Mouse (Mus musculus) activated CD4-positive, CD25-positive, alpha-beta regulatory T cell, adult 4 months (primary cell): ENCODE measurements around the gene Zfp277. TPM values are rescaled to one million over a fixed set of nuclear protein-coding genes. Genes with fewer than 3 reads are reported as not detected.
A peak's percentile ranks its signal among the peaks of the same experiment; 100 is the strongest.

ENCODE experiments used
- ATAC-seq: one replicate; pipeline ENCODE4 v1.8.0; 2017
- polyA plus RNA-seq, 2 experiments: library from polyadenylated mRNA; unstranded; fragments of 100-300 nt; shearing (Covaris generic); gene quantifications; one replicate each; pipeline ENCODE4 v1.2.1; 2017

Gene Zfp277
- polyA plus RNA-seq, 2 experiments from 2014 or later, result 41.4 to 43.7 TPM

DNA sequence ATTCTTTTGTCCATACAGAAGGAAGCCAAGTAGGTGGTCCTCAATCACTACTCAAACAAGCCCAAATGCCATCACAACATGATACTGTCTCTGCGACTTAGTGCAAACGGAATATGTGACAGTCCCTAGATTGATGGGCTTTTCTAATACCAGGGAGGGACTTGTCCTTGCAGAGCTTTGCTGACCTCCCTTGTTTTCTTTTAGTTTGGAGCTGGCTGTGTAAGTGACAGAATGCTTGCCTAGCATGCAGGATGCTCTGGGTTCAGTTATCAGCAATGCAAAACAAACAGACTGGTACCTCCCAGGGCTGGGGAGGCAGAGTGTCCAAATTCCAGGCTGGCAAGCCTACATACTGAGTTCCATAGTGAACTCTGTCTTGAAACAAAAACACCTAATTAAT, 7.7 kb downstream of the Zfp277 start:
- no peak for ATAC-seq

DNA sequence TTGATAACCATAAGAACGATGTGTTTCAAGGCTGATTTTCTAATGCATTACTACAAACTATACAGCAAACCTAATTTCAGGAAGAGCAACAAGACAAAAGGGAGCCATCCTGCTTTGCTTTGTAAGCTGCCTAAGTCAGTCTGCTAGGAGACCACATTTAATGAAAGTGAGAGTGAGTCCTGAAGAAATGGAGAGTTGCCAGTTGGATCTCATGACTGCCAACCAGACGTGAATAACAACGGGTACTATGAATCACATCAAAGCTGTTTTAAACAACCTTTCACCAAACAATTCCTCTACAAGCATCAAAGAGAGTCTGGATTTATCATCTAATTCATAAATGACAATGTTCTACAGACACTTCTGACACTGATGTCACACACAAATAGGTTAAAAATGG, 11.6 kb downstream of the Zfp277 start:
- no peak for ATAC-seq

DNA sequence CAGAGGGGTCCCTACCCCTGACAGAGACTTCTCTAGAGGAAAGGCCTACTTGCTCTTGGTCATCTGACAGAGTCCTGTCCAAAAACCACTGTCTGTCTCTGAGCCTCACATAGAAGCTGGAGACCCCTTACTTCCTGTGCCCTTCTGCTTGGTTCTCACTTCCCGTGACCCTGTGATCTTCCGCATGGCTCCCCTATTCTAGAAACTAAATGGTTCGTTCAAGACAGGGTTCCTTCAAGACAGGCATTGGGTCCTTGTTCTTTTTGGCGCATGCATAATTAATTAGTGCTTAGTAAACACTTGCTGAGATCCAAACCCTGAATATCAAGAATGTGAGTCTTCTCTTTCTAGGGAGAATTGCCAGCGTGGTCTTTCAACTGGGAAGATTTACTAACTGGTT, 14.6 kb downstream of the Zfp277 start:
- ATAC-seq, result no peak

DNA sequence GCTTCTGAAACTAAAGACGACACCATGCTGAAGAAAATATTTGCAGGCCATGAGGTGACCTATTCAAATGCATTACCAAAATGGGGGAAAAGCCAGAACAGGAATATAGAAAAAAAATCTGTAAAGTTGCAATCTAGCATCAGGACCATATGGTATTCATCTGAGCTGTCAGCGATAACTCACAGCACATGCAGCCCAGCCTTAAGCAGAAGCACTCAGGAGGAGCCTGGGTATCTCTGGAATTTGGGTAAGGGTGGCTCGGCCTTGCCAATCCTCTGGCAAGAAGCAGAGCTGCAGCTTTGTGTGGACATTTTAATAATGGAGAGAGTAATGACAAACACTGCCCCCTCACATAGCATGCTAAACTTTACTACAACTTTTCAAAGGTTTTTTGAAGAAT, 15.7 kb downstream of the Zfp277 start:
- no peak for ATAC-seq

DNA sequence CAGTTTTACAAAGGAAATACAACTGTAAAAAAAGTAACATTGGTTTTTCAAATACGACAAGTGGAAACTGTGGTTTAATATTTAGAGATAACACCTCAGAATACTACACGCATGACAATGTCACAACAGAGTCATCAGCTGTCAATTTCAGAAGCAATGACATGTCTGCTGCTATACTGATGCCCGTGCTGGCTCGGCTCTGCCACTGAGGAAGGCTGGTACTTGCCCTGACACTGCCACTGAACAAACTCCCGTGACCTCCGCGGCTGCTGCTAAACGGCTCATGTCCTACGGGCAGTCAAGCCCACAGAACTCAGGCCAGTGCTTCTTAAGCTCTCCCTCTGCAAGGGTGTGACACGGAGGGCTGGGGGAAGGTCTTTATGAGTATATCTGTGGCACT, 18.1 kb downstream of the Zfp277 start:
- peak; percentile 76 for ATAC-seq

DNA sequence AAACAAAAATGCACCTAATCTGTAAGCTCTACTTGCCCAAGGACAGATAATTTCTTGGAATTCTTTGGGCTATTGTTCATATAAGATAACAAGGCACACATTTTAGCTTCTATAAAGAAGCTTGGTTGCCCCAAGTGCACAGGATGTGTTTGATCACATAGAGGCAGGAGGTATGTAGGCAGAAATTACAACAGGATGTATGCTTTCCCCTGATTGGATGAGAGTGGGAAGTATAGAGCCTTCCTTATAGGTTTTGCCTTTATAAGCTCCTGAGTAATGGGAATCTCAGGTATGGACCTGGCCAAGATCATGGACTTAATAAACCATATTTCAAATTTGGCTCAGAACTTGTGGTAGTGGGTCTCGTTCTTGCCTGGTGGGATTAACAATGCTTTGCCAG, 20.7 kb downstream of the Zfp277 start:
- peak; percentile 43 for ATAC-seq

DNA sequence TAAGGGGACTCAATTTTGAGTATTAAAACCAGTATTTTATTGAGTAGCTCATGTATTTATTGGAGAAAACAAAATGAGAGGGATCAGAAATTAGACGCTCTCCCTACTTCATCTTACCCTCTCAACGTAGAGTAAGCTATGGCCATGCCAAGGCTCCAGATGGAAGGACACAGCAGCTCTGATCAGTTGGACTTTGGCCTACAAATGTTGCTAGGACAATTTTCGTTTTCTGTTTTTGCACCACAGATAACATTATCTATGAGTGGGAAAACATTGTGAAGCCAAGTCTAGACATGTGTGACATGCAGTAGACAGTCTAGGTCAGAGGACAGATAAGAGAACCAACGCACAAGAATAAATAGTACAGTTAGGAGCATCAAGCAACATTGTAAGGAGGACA, 28.4 kb downstream of the Zfp277 start:
- no peak for ATAC-seq

DNA sequence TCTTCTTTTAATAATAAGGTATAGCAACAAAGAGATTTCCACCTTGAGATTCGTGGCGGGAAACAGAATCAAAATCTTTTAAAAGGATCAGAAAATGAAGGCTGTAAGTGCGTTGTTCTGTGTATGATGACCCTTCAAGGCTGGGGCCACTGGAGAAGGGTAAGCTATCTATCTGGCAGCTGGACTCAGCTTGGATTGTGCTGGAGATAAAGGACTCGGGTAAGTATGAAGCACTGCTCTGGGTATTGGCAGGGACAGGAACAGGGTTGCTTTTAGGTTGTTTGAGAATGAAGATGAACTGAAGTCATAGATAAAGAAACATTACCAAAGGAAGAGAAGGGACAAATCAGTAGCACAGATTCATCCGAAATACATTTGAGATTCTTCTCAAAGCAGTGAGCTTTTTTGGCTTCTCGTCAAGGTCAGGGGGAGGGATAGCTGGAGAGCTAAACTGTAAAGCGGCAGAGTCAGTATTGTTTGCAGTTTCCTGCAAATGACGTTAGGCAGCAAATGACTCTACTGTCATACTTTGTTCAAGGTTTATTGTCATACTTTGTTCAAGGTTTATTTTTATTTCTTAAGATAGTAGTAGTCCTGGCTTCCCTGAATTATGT, 30.3 kb downstream of the Zfp277 start:
- ATAC-seq, result no peak

DNA sequence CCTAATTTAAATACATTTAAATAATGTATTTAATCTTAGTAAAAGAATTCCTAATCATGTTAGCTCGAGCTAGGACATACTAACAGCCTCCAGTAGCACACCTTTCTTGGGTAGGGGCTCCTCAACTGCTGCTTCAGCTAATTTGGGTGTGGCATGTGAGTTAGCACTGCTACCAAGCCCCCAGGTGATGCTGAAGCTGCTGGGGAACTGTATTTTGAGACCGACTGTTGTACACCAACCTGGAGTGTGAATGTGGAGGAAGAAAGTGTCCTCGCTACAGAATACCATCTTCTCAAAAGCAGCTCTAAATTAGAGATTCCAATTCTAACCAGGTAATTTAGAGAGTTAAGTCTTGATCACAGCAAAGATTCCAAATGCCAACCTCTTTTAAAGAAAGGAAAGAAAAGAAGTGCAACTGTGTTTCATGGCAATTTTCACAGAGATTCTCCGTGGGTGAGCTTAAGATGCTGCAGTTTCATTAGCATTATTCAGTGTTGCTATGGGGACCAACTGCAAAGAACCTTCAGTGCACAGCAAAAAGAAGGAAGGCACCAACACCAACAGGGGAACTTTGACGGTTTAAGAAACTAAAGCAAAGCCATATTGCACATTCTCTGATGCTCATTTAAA, 30.9 kb downstream of the Zfp277 start:
- ATAC-seq, result no peak

DNA sequence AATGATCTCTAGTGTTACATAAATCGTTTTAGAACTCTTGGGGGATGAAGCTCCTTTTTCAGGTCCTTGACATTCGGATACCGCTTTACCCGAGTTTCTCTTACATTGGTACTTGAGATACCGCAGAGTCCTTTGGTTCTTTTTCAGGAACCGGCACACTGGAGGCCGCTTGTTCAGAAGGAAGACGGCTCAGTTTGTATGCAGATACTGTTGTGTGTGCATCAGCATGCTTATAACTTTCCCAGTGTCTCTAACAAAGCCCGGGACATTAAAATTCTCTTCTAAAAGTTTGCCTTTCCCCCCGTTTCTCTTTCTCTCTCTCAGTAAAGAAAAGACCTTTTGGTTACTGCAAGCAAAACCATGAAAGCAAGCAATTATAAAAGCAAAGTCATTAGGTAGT, 45.9 kb downstream of the Zfp277 start:
- no peak for ATAC-seq

DNA sequence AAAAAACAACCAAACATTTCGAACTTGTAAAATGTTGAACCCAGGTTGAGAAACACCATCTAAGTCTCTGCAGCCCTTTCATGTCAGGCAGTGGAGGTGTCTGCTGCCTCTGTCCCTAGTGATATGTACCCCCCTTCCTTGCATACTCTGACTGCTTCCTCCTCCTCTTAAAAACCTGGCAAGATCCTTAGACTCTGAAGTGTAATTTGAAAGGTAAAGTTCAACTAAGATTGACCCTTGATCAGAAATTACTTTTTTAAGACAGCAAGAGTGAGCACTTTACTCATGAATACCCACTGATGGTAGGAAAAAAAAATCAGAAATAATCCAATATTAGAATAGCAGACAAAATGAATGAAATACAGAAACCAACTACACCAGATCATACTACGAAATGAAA, 46.3 kb downstream of the Zfp277 start:
- ATAC-seq, result no peak

DNA sequence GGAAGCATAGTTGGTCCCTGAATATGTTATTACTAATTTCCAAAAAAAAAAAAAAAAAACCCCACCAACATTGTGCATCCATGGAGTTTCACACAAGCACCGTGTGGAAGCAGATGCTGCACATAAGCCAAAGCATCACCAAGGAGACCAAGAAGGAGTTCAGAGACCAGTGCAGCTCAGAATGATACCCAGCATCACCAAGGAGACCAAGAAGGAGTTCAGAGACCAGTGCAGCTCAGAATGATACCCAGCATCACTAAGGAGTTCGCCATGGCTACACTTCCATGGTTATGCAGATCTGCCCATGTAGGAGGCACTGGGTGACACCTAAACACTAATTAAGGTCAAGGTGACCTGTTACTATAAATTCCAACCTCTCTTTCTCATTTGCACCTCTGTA, 46.8 kb downstream of the Zfp277 start:
- no peak for ATAC-seq

DNA sequence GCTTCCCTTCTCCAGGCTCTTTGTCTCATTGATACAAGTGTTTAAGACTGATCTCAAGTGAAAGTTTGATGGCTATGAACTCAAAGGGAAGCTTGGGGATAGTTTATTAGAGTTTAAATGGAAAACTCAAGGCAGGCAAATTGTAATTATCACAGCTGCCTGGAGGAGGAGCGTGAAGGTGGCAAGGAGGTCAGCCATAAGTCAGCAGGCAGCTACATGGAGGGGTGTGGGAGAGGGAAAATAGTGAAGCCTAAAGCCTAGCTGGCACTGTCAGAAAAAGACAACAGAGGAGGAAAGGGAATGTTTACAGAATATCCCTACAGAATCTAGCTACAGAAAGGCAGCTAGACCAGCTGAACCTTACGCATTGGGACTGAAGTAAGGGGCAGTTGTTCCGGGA, 52.8 kb downstream of the Zfp277 start:
- ATAC-seq, result no peak

DNA sequence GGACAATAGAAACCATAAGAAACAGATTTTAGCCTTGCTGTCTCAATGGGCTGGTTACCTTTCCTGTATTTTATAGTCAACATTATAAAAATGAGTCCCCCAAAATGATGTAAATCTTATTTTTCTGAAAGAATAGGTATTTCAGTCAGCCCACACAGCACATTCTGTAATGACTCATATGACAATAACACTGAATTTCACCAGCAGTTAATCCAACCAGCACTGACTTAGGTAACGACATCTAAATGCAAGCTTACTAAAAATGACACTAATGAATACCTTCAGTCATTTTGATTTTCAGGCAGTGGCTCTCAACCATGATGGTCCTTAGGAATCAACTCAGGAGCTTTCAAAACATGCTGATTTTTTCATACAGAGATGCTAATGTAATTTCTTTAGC, 54.4 kb downstream of the Zfp277 start:
- no peak for ATAC-seq

DNA sequence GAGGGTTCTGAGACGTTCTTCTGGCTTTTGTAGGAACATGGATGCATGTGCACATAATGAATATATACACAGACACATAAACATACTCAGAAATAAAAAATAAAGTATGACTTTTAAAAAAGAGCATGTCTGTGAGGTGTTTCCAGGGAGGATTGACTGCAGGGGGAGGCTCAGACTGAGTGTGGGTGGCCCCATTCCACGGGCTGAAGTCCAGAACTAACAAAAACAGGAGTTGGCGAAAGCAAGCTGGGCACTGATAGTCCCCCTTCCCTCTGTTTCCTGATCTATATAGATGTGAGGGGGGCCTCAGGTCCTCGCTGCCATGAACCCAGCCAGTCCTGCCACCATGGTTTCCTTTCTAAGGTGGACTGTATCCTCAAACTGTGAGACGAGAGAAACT, 57.9 kb downstream of the Zfp277 start:
- ATAC-seq, result no peak

DNA sequence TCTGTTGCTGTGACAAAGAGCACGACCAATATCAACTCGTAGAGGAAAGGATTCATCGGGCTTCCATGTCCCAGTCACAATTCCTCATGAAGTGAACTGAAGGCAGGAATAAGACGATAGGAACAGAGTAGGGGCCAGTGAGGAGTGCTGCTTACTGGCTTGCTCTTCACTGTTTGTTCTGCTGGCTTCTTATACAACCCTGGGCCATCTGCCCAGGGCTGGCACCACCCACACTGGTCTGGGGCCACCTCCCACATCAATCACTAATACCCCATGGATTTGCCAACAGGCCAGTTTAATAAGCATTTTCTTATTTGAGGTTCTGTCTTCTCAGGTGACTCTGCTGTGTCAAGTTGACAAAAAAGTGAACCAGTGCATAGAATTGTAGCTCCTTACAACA, 60.4 kb downstream of the Zfp277 start:
- ATAC-seq, result no peak

DNA sequence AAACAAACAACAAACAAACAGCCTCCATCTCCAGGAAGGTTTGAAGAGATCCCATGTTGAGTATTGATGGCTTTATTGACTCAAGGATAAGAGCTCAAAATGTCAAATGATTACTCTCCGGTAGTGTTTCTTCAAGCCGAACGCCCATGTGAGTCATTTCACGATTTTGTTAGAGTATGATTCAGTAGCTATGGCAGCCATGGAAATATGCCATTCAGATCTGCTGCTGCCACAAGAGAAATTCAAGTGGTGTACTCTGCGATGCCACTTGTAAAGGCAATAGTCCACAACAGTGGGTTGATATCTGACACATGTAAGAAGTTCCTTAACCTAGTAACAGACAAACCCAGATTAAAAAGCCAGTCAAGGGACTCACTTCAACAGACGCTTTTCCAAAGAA, 62.0 kb downstream of the Zfp277 start:
- no peak for ATAC-seq

DNA sequence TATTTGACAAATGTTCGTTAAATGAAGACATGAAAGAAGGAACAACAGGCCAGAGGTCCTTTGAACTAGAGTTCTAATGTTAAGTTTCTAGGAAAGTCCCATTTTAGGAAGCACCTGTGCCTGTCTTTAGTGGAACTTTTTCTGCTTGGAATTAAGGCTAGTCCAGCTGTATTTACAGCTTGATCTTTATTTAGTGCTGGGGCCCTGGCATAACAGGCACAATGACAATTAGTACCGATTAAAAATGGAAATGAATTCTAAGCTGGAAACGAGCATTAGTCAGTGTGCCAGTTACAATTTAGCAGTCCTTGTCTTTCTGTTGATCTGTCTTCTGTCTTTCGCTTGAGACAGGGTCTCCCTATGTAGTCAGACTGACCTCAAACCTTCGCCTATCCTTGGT, 63.2 kb downstream of the Zfp277 start:
- no peak for ATAC-seq

DNA sequence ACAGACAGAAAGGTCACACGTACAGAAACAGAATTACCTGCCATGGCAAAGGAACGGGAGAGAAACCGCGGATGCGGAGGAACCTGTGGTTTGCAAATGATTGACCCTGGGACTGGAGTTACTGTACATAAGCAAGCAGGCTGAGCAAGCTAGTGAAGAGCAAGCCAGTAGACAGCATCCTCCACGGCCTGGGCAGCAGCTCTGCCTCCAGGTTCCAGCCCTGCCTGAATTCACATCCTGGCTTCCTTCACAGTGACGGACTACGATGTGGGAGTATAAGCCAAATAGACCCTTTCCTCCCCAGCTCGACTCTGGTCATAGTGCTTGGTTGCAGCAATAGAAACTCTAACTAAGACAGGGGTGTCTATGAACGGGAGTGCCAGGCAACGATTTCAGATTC, 63.9 kb downstream of the Zfp277 start:
- ATAC-seq, result peak; percentile 11

DNA sequence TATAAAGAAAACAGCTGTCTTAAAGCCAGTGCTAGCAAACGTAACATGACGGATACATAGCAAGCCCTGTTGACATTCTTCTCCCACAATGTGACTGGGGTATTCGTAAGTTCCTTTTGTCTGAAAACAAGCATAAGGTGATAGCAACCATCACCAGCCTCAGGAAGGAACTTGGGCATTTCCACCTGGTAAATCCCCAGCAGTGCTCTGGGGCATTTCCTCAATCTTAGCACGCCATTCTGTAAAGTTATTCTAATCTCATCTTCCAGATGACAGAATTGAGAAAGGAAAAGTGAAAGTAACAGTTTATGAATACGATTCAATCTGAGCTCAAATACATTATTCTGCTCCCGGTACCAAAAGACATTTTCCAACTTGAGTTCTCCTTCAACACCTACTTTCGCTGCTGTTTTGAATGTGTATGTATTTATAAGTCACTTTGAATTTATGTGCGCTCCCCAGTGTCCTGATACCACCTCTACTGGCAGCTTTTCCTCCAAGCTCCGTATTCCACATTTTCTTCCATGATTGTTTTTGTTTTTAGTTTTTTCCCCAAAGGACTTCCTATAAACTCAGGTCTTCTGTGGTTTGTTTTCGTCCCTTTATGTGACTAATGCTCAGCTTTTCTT, 64.4 kb downstream of the Zfp277 start:
- peak; percentile 82 for ATAC-seq

DNA sequence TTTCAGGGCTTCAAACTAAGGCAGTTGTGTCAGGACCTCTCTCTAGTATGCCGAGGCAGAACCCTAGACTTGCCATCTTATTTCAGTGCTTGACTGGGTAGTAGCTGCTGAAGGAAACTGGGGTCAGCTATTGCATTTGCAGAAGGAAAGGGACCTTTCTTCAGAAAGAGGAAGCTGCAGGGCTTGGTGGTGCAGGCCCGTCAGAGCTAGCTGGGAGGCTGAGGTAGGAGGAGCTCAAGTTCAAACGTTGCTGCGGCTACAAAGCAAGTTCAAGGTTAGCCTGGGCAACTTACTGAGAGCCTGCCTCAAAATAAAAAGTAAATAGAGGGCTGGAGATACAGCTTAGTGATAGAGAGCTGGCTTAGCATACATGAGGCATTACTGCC, 66.2 kb downstream of the Zfp277 start:
- ATAC-seq, result peak; percentile 10

DNA sequence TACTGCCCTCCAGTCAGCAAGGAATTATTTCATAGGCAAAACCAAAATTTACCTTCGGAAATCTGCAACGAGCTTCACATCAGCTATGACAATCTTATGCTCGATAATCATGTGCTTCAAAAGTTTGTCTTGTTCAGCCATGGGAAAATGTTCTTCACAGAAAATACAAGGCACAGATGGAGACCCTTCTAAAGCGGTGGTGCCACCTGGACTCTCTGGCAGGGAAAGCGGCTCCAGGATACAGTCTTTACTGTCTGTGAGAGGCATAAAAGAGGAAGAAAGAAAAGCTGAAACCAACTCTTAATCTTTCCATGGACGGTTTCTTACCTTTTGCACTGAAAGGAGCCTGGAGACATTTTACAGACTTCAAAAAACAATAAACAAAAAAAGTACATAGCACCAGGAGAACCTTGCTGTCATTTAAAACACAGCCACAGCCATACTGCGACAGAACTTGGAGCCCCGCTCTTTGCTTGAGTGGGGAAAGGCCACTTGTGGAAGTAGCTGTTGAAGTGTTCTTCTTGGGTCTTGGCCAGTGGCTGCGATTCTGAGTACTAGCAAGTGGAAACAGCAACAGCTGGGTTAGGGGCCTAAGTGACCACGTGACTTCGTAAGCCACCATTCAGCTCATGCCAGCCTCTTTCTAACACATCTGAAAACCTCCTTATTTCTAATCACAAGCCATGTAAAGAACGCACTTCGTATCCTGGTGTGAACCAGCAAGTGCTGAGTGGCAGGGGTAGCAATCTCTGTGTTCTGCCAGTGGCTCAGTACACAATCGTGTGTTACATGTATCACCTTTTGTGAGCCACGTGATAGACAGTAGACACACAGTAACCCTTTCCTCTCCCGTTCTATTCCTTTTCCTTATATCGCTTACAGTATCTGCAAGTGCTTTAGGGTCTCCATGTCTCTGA, 66.8 kb downstream of the Zfp277 start:
- ATAC-seq, result no peak

DNA sequence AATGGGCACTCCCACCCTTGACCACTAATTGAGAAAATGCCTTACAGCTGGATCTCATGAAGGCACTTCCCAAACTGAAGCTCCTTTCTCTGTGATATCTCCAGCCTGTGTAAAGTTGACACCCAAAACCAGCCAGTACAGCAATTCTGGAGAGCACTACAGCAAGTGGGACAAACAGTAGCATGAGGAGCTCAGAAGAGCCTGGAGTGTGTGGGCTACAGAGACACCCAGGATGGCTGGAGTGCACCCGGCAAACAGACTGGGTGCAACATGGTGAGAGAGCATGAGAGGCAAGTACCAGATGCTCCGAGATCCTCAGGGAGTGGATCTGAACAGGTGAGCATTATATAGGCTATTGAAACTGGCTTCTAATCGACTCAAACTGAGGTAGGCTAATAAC, 93.8 kb downstream of the Zfp277 start:
- ATAC-seq, result no peak

DNA sequence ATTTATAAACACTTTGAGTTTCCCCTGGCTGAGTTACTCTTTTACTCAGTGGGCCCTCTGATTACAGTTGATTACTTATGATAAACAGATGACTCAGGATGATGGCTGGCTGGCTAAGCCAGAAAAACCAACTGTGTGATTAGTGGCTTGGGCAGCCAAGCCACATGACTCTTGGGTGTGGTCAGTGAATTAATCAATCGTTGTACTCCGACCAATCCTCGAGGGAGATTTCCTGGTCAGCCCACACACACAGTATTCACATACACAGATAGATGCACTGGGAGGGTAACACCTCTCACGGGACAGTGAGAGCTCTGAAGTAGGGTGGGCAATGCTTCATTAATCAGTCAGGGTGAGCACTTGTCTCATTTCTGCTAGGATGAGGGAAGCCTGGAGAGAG, 97.5 kb downstream of the Zfp277 start:
- no peak for ATAC-seq
